Mouse (Mus musculus): Measurements from ENCODE around the gene Scamp1.

- TF ChIP-seq CTCF (IDR thresholded peaks at IDR 0.05; ENCODE audit: low read depth) (no peak), EP300 (IDR thresholded peaks at IDR 0.05; ENCODE audit: low read depth) (no peak)
Observed at GRCm38 (mm10) chr13:94265291-94265690, 20.4 kb downstream of the Scamp1 start.
